Mouse (Mus musculus) brain, embryonic 14.5 days (tissue): ENCODE results near the gene Cep164. TPM values are rescaled to one million over a fixed set of nuclear protein-coding genes. Genes with fewer than 3 reads are reported as not detected.
"Not testable (repeated sequence)": the region's sequence is repeated elsewhere in the genome, so short reads cannot be mapped to it uniquely, and the experiment has no call there.

ENCODE experiments used
- DNase-seq: peaks from one replicate; pipeline ENCODE4 v3.0.0-alpha.2; 2011; ENCODE audit warnings: low read depth
- CTCF ChIP-seq: fragments of 200-500 bp; IDR thresholded peaks from 2 replicates; pipeline ENCODE4 v1.5.1; 2012; ENCODE audit warnings: inconsistent platforms, mild to moderate bottlenecking, moderate library complexity, borderline replicate concordance; ENCODE audit not compliant: insufficient read depth, insufficient read length; ENCODE audit errors: extremely low read depth
- POLR2A ChIP-seq: fragments of 200-500 bp; IDR thresholded peaks from 2 replicates; pipeline ENCODE4 v1.6.1; 2012; ENCODE audit warnings: mild to moderate bottlenecking, inconsistent platforms, borderline replicate concordance; ENCODE audit not compliant: poor library complexity, insufficient read depth, insufficient read length, severe bottlenecking; ENCODE audit errors: extremely low read depth
- polyA plus RNA-seq: library from polyadenylated mRNA; depleted of rRNA; stranded (reverse); fragments of >200 nt; gene quantifications from 2 replicates; pipeline ENCODE4 v1.2.3, GENCODE M21; 2012

The Cep164 gene
- polyA plus RNA-seq, 1 experiment = 29.6 TPM

GRCm38 (mm10) chr9:45849528-45850408 is 21.3 kb upstream of the Cep164 start:
- DNase-seq = peak; percentile 73

GRCm38 (mm10) chr9:45846891-45847460 is 18.5 kb upstream of the Cep164 start:
- DNase-seq = no peak
- no peak for TF ChIP-seq POLR2A
- TF ChIP-seq CTCF = no peak

More at GRCm38 (mm10) chr9:45849528-45850408, 21.3 kb upstream of the Cep164 start:
- TF ChIP-seq POLR2A (no peak), CTCF (no peak)

- not testable (repeated sequence) for DNase-seq
Measured at GRCm38 (mm10) chr9:45846176-45846575, 17.7 kb upstream of the Cep164 start.

GRCm38 (mm10) chr9:45845541-45845940 is 17.1 kb upstream of the Cep164 start:
- no peak for DNase-seq
- TF ChIP-seq POLR2A (no peak), CTCF (no peak)

GRCm38 (mm10) chr9:45843780-45844179 is 15.3 kb upstream of the Cep164 start:
- no peak for TF ChIP-seq CTCF
- TF ChIP-seq POLR2A = no peak
- DNase-seq = no peak

GRCm38 (mm10) chr9:45843007-45843406 is 14.5 kb upstream of the Cep164 start:
- no peak for DNase-seq
- TF ChIP-seq POLR2A = no peak
- no peak for TF ChIP-seq CTCF

- TF ChIP-seq CTCF (no peak), POLR2A (no peak)
- DNase-seq = no peak
Measured at GRCm38 (mm10) chr9:45841458-45841857, 13.0 kb upstream of the Cep164 start.

- TF ChIP-seq POLR2A (no peak), CTCF (no peak)
- DNase-seq = no peak
Measured at GRCm38 (mm10) chr9:45840331-45840730, 11.8 kb upstream of the Cep164 start.

- no peak for DNase-seq
- TF ChIP-seq CTCF (no peak), POLR2A (no peak)
Measured at GRCm38 (mm10) chr9:45839982-45840300, 11.4 kb upstream of the Cep164 start.

GRCm38 (mm10) chr9:45839139-45839981 is 10.9 kb upstream of the Cep164 start:
- peak; percentile 14 for DNase-seq
- TF ChIP-seq POLR2A (no peak), CTCF (no peak)

- TF ChIP-seq CTCF (peak; percentile 48; the same call in 1 of the 2 replicates), POLR2A (0 out of 2 replicates have a peak, but pooled peaks have one; percentile 30)
- DNase-seq = peak; percentile 98
Measured at GRCm38 (mm10) chr9:45838434-45839138, 10.1 kb upstream of the Cep164 start, which contains the start of gene Bace1. Gene Bace1 (plus strand): TSS chr9:45838580.
